Mouse (Mus musculus) ovary, postnatal 10 days (tissue): ENCODE data around the gene Gm10643.

Experiments used
- DNase-seq: peaks from one replicate; pipeline ENCODE4 v3.0.0; 2022; ENCODE audit warnings: low spot score

The Gm10643 gene

DNA sequence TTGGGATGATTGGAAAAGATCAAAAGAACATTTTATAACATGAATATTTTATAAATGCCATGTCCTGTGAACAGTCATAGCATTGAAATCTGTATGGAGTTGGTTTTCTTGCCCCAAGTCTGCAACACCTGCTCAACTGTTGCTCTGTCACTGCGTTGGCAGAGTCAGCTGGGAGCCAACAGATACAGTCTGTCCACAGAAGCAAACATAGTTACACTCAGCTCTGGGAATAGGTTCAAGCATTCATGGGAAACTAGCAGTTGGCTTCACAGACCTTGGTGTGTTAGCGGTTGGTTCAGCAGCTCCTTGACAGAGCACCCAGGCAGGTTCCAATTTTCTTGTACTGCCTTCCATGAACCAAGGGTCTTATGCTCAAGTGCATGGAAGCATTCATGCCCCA is 5.7 kb upstream of the Gm10643 start:
- no peak for DNase-seq

DNA sequence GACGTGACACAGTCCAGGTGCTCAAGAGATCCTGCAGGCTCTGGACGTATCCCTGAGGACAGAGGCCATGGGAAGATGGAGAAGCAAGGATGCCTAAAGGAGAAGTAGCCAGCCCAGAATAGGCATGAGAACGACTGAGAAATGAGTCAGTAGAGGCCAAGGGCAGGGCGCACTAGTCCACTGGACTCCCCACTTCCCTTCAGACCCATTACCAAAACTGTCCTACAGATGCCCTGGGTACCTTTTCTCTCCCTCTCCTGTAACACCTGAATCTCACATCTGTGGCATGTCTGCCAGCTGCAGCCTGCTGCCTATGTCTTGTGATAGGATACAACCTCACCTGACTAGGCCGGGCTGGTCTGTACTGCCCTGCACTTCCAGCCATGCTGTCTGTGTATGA is 5.3 kb upstream of the Gm10643 start:
- no peak for DNase-seq

DNA sequence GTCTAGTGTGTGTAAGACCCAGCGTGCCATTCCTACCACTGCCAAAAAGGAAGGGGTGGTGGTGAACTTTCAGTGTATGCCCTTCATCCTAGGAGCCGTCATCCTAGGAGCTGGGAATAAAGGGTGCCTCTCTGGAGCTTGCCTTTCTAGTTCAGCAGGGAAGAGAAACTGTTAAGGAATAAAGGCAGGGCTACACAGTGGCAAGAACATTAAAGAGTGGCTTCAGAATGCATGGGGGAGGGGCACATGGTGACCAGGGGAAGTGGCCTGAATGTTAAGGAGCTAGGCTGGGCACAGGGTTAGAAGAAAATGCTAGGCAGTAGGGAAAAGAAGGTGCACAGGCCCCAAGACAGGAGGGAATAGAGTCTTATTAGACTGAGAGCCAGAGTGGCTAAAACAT is 4.8 kb upstream of the Gm10643 start:
- DNase-seq: no peak

DNA sequence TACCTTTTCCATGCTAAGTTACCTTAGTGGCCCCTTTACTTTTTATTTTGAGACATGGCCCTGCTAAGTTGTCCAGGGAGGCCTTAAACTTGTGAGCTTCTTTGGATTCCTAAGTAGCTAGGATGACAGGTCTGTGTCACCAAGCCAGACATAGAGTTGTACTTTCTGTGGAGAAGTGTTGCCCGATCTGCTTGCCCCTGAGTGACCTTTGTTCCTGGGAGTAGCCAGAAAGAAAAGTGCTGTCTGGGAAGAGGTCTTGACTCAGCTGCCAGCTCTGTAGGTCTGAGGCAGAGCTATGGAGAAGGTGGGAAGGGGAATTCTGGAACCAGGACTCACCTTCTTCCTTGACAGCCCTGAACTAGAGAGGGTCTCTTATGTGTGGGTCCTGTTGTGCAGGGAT is 4.2 kb upstream of the Gm10643 start:
- no peak for DNase-seq

GRCm38 (mm10) chr8:84068316-84069035 is 3.5 kb upstream of the Gm10643 start:
- no peak for DNase-seq

- no peak for DNase-seq
Measured at GRCm38 (mm10) chr8:84067911-84068310, 3.0 kb upstream of the Gm10643 start.

DNA sequence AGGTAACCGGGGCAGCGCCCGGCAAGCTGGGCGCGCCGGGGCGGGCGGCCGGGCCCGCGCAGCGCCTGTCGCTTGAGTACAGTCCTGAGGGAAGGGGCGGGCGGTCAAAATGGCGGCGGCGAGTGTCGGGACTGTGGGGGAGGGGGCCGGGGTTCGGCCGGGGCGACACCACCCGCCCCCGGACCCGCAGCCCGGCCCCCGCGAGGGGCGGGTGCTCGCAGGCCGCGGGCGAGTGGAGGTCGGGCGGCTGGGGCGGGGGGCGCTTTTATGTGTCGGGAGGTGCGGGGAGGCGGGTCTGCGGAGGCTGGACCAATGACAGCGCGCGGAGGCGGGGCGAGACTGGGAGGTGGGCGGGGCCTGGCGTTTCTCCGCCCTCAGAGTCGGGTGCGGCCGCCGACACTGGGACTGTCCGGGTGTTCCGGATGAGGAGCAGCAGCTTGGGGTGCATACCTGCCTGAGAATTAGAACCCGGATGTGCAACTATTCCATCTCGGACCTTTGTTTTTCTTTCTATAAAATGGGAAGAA is 2.2 kb upstream of the Gm10643 start:
- peak; percentile 98 for DNase-seq

DNA sequence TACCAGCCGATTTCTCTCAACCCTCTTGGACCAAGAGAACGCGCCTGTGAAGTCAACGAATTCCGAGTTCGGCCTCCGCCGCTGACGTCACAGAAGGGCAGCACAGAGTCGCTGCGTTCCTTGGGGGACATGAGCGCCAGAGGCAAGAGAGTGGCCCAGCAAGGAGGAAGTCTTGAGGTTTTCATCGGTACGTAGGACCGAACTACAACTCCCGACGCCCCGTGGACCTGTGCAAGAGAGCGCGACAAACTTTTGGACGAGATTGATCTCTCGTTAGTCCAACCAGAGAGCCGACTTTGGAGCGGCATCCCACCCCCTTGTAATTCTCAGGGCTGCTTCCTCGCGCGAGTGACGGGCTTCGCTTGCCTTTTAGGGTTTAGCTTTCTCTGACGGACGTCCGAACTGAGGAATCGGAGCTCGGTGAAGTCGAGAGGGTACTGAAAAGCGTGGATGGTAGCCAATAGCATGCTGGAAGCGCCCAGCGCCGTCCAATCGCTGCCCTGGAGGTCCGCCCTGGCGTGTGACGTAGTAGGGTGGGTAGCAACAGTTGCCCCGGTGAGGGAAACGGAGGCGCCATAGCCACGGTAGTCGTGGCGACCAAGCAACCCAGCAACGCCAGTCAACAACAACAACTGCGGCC is 1.5 kb upstream of the Gm10643 start, which contains the start of gene Rfx1:
Gene Rfx1 (plus strand): TSS at position 544 of the 640 bp plus-strand sequence.
- DNase-seq: peak; percentile 97

DNA sequence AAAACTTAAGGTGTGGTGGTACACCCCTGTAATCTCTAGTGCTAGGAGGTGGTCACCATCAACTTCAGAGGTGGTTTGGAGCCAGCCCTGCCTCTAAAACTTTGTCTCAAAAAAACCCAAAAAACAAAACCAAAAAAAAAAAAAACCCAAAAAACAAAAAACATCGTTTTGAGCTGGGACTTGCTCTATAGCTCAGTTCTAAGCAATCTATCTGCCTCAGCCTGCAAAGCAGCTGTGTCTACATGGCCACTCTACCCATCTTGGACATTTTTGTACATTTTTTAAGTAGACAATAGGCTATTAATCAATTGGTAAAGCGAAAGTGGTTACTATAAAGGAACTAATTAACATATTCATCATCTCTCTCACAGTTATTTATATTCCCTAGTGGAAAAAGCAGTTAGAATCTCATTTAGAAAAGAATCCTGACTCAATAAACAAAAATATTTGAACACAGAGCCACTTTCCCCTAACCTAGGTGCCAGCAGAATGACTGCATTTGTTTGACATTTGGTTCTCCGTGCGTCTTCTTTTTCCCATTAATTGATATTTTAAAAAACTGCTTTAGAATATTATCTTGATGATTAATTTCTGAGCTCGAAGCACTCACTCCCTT is 628 bp upstream of the Gm10643 start:
- DNase-seq: no peak

- DNase-seq: no peak
Measured at GRCm38 (mm10) chr8:84063861-84064610, 901 bp downstream of the Gm10643 start.

- DNase-seq: no peak
Measured at GRCm38 (mm10) chr8:84060245-84060644, 4.7 kb downstream of the Gm10643 start.

GRCm38 (mm10) chr8:84059226-84059625 is 5.7 kb downstream of the Gm10643 start:
- DNase-seq: no peak

DNA sequence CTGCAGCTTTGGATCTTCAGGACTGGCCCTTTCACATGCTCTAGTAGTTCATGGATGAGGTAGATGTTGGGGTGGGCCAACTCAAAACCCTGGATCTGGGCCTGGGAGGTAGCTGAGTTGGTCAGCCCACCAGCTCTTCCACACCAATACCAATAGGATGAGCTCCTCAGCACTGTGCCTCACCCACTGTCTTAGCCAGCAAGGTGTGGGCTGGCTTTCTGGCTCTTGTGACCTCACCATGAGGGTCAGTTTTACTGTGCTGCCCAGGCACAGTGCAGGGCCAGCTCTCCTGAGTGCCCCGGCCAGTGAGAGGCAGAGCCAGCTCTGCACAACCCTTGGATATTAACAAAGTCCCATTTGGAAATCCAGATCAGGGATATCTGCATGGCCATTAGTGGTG is 7.1 kb downstream of the Gm10643 start:
- no peak for DNase-seq

GRCm38 (mm10) chr8:84053229-84053628 is 11.7 kb downstream of the Gm10643 start:
- no peak for DNase-seq

DNA sequence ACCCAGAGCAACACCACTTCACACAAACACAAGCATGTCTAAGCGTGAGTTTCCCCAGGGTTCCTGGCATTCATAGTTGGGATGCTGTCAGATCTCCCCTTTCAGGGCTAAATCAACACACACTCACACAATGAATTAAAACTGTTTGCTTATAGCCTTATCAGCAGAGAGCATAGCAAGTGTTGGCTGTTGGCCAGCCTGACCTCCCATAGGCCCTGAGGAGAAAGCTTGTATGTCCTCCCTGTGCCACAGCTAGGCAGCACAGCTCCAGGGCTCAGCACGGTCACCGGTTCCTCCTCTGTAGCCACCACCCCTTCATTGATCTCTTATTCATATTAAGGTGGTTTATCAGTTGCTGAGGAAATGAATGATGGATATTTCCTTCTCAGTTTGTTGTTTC is 12.2 kb downstream of the Gm10643 start:
- no peak for DNase-seq

DNA sequence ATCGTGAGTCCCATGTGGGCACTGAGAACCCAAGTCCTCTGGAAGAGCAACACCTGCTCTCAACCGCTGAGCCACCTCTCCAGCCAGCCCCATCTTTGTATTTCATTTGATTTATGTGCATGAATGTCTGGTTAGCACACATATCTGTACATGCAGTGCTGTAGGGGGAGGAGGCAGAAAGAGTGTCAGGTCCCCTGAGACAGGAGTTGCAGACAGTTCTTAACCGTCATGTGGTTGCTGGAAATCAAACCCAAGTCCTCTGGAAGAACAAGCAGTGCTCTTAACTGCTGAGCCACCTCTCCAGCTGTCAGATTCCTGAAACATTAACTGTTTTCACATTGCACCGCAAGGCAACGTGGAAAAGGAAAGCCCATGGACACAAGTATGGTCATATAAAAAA is 16.8 kb downstream of the Gm10643 start:
- DNase-seq: no peak

DNA sequence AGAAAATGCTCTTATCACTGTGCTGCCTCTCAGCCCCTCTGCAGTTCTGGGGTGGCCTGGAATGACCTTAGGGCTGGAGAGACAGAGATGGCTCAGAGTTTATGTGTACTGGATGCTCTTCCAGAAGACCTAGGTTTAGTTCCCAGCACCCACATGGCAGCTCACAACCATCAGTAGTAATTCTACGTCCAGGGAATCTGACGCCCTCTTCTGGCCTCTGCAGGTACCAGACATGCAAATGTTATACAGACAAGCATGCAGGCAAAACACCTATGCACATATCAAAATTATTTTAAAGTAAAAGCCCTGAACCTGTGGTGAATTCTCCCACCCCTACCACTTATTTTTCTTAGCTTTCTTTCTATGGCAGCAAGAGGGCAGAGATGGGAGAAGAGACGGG is 18.4 kb downstream of the Gm10643 start:
- no peak for DNase-seq

- DNase-seq: no peak
Measured at GRCm38 (mm10) chr8:84044900-84045299, 20.0 kb downstream of the Gm10643 start, which contains the start of gene Rln3. Rln3 (minus strand) TSS chr8:84045000.

DNA sequence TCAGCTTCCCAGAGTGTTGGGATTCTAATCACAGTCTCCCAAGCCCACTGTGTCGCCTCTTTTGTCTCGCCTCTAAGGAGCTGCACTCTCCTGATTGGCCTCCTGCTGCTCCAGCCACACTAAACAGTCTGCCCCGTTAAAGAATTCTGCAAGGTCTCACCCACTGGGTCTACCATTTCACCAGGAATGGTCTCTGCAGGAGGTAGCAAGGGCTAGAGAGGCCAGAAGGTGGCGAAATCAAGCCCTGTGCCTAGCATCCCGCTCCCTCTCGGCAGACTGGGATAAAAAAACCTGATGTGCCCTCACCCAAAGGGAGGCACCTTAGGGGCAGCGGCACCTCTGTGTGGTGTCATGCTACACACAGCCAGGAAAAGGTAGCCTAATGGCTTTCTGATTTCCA is 20.8 kb downstream of the Gm10643 start:
- DNase-seq: no peak

- no peak for DNase-seq
Measured at GRCm38 (mm10) chr8:84042948-84043342, 22.0 kb downstream of the Gm10643 start.

DNA sequence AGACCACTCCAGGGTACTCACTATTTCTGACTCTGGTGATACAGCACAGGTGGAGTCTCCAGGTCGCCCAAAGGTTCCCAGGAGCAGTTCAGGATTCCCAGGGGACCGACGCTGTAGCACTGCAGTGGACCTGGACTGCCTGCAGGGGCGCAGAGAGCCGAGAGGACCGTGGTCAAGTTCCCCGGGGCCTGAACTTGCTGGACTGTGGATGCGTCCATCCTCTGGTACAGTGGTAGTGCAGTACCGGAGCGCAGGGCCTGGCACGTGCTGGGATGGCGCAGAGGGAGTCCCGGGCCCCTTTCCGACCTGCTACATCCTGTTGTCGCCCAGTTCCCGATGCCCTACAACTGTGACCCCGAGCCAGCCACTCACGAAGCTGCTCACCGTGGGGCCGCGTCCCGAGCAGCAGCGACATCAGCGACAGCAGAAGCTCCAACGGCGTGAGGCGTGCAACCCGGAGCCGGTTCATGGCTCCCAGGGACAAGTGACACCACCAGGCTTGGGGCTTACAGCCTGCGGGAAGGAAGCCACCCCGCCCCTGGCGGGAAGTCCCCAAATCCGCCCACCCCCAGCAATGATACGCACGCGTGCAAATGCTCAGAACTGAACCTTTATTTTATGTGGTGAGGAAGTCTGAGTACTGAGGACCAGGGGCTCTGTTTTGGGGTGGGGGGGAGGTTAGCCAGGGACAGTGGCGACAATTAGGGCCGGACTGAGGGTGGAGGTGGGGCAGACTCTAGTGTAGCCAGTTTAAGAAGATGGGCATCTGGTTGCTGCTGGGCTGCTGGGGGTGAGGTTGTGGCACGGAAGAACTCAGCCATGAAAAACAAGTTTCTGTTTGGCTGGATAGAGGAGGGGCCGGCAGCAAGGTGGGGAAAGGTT is 22.6 kb downstream of the Gm10643 start, which contains the start of gene Il27ra:
Gene Il27ra (minus strand): TSS at position 524 of the 882 bp plus-strand sequence.
- DNase-seq: peak; percentile 42
